Mouse (Mus musculus) stomach, postnatal 0 days (tissue): ENCODE results near the gene Rpn2.

Experiments used
- CTCF ChIP-seq: IDR thresholded peaks from 2 replicates; pipeline ENCODE4 v1.5.1; 2016; ENCODE audit warnings: antibody characterized with exemption, low read depth, mild to moderate bottlenecking, moderate library complexity
- EP300 ChIP-seq: optimal IDR thresholded peaks from 2 replicates; pipeline ENCODE3; 2016; ENCODE audit warnings: antibody characterized with exemption

GRCm38 (mm10) chr2:157245603-157246002 is 33.2 kb upstream of the Rpn2 start:
- TF ChIP-seq EP300 (no peak), CTCF (no peak)
